9 mouse cellular contexts compared by ENCODE assay signal in the genomic region with DNA sequence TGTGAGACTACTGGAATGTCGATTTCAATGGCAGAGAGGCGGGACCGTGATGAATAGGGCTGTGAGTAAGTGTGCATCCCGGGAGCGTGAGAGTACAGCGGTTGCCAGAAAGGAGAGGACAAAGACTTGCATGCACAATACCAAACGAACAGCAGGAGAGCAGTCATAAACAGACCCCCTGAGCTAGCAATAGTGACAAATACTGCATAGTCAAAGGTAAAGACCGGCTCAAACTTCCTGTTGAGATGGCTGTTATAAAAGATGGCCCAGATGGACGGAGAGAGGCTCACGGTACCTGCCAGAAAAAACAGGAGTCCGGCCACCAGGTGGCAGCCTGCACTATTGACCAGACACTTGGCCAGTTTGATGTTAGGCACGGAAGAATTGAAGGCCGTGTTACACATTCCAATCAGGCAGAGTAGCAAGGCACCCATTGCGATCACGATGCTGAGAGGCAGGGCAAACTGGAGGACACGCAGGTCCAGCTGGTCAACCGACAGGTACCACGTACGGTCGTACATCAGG. TPM values are rescaled to one million over a fixed set of nuclear protein-coding genes. Genes with fewer than 3 reads are reported as not detected.
A peak's percentile ranks its signal among the peaks of the same experiment; 100 is the strongest.
DNase-seq lines count a peak whose midpoint lies in the region; ATAC-seq and TF ChIP-seq lines count a peak whose summit lies in the region.
"Had no signal": no experiment of that assay in that cellular context is flagged by ENCODE, and none has a peak within 500 bp of the region (broad histone marks: within the 10 kb centered on the region; RNA-seq: fewer than 3 reads in every experiment).

No protein-coding gene starts in this region.

- TF ChIP-seq POLR2A in embryonic fibroblast, embryonic 13.5 days (IDR thresholded peaks at IDR 0.05; ENCODE audit: low read depth, low read length), result no peak

- peaks cover 49% of the 10 kb centered on the region for H3K4me1 ChIP-seq in E14TG2a.4 (replicated peaks; ENCODE audit: low read depth, low read length)
- H3K4me1 ChIP-seq in embryonic fibroblast, embryonic 13.5 days (ENCODE audit: control insufficient read depth, insufficient read depth, low read length), result 0 out of 2 replicates have a peak, but pooled peaks cover 2% of the 10 kb centered on the region
- peaks cover 38% of the 10 kb centered on the region for H3K4me1 ChIP-seq in hindbrain, embryonic 10.5 days (replicated peaks)
- H3K4me1 ChIP-seq in lung, embryonic 16.5 days (replicated peaks; ENCODE audit: control insufficient read depth, insufficient read depth, low read length), result no peaks in the 10 kb centered on the region

- WGBS in hindbrain, embryonic 10.5 days, result 33% methylated on average over 20 of the region's 20 CpGs
- 53% methylated on average over 20 of the region's 20 CpGs for WGBS in lung, embryonic 16.5 days

- no peak overlapping the region for H3K9ac ChIP-seq in lung, embryonic 16.5 days (ENCODE audit: low read length)

- peaks cover 54% of the 10 kb centered on the region for H3K36me3 ChIP-seq in E14TG2a.4 (ENCODE audit: insufficient read depth, low read length)
- H3K36me3 ChIP-seq in hindbrain, embryonic 10.5 days, result peaks cover 37% of the 10 kb centered on the region
- peaks cover 2% of the 10 kb centered on the region for H3K36me3 ChIP-seq in lung, embryonic 16.5 days (ENCODE audit: control insufficient read depth, insufficient read depth, low read length)

- ATAC-seq in lung, embryonic 16.5 days (ENCODE audit: low read depth), result peak; percentile 23; the same call in 1 of the 2 replicates

- no peaks in the 10 kb centered on the region for H3K27me3 ChIP-seq in E14TG2a.4 (ENCODE audit: insufficient read depth, low read length)
- no peaks in the 10 kb centered on the region for H3K27me3 ChIP-seq in hindbrain, embryonic 10.5 days (ENCODE audit: insufficient read depth, poor library complexity, severe bottlenecking)
- no peaks in the 10 kb centered on the region for H3K27me3 ChIP-seq in lung, embryonic 16.5 days (ENCODE audit: control insufficient read depth, insufficient read depth, low read depth, low read length)

- H3K4me3 ChIP-seq in E14TG2a.4 (replicated peaks; ENCODE audit: low read length), result peak overlapping the region; percentile 63
- H3K4me3 ChIP-seq in embryonic fibroblast, embryonic 13.5 days (ENCODE audit: insufficient read depth, low read length), result no peak overlapping the region
- peak overlapping the region; percentile 26 for H3K4me3 ChIP-seq in hindbrain, embryonic 10.5 days
- no peak overlapping the region for H3K4me3 ChIP-seq in lung, embryonic 16.5 days (ENCODE audit: low read length)
- H3K4me3 ChIP-seq: myocyte had no signal

- DNase-seq in adrenal gland, postnatal 36 days, result peak; percentile 76 to 78
- peak; percentile 76 for DNase-seq in hindbrain, embryonic 10.5 days (ENCODE audit: low spot score)
- DNase-seq in layer of hippocampus, adult 8-10 months (ENCODE audit: low spot score in 2 of 2), result peak; percentile 43 to 60
- peak; percentile 53 for DNase-seq in ovary, postnatal 36 days (ENCODE audit: low spot score)
- DNase-seq in yolk sac, embryonic 10.5 days (ENCODE audit: low spot score), result peak; percentile 44

- H3K4me2 ChIP-seq in lung, embryonic 16.5 days (ENCODE audit: low read depth, low read length), result no peak overlapping the region

- no peak overlapping the region for H3K27ac ChIP-seq in embryonic fibroblast, embryonic 13.5 days (ENCODE audit: insufficient read depth, low read length)
- H3K27ac ChIP-seq in hindbrain, embryonic 10.5 days, result peak overlapping the region; percentile 70
- H3K27ac ChIP-seq in lung, embryonic 16.5 days (ENCODE audit: low read length), result no peak overlapping the region

- H3K9me3 ChIP-seq in E14TG2a.4 (ENCODE audit: low read length), result no peaks in the 10 kb centered on the region
- no peaks in the 10 kb centered on the region for H3K9me3 ChIP-seq in hindbrain, embryonic 10.5 days
- no peaks in the 10 kb centered on the region for H3K9me3 ChIP-seq in lung, embryonic 16.5 days (ENCODE audit: control insufficient read depth, low read length)

- peak; percentile 58 for TF ChIP-seq CTCF in E14TG2a.4 (conservative IDR thresholded peaks at IDR 0.05; ENCODE audit: low read length)
- 0 out of 2 replicates have a peak, but pooled peaks have one; percentile 30 for TF ChIP-seq CTCF in embryonic fibroblast, embryonic 13.5 days (IDR thresholded peaks at IDR 0.05; ENCODE audit: borderline replicate concordance, insufficient read depth, low read length)

RNA-seq across cellular contexts. Expression of gene Cldn12, which starts 7.0 kb away (rescaled TPM):
- total RNA-seq in adrenal gland, postnatal 36 days (2021), result 10 to 100 TPM; 15.0 to 23.7 TPM
- polyA plus RNA-seq in embryonic fibroblast, embryonic 13.5 days (2011; ENCODE audit: insufficient read length, low read depth, missing spikeins), result 29.4 and 29.7 TPM in 2 replicates
- 27.9 and 36.3 TPM in 2 replicates for polyA plus RNA-seq in hindbrain, embryonic 10.5 days (2016; fragmentation: Nextera tagmentation; extraction: Ambion mirVana)
- total RNA-seq in layer of hippocampus, adult 8-10 months (2022), result 10 to 100 TPM; 25.1 to 33.0 (median 28.2) TPM
- polyA plus RNA-seq in lung, embryonic 16.5 days (2015; fragmentation: Nextera tagmentation; extraction: Ambion mirVana), result 15.3 and 15.7 TPM in 2 replicates

RNA-seq across cellular contexts. Expression of gene 1700015F17Rik, which starts 28.8 kb away (rescaled TPM):
- not detected for total RNA-seq in adrenal gland, postnatal 36 days (2021)
- polyA plus RNA-seq in embryonic fibroblast, embryonic 13.5 days (2011; ENCODE audit: insufficient read length, low read depth, missing spikeins), result not detected in 2 replicates
- polyA plus RNA-seq in hindbrain, embryonic 10.5 days (2016; fragmentation: Nextera tagmentation; extraction: Ambion mirVana), result 0.30 TPM in 1 of 2 replicates, not detected in the other
- under 1 TPM in 1 of 4 experiments, not detected in 3; 0.64 TPM for total RNA-seq in layer of hippocampus, adult 8-10 months (2022)
- polyA plus RNA-seq in lung, embryonic 16.5 days (2015; fragmentation: Nextera tagmentation; extraction: Ambion mirVana), result not detected in 2 replicates
- polyA plus RNA-seq: myocyte had no signal

RNA-seq across cellular contexts. Expression of gene Gtpbp10, which starts 51.6 kb away (rescaled TPM):
- total RNA-seq in adrenal gland, postnatal 36 days (2021), result 10 to 100 TPM; 12.5 to 15.8 TPM
- 32.0 and 33.0 TPM in 2 replicates for polyA plus RNA-seq in embryonic fibroblast, embryonic 13.5 days (2011; ENCODE audit: insufficient read length, low read depth, missing spikeins)
- polyA plus RNA-seq in hindbrain, embryonic 10.5 days (2016; fragmentation: Nextera tagmentation; extraction: Ambion mirVana), result 23.6 and 32.4 TPM in 2 replicates
- total RNA-seq in layer of hippocampus, adult 8-10 months (2022), result 10 to 100 TPM in 3 of 4 experiments, 1 to 10 TPM in 1; 8.1 to 14.7 (median 11.0) TPM
- polyA plus RNA-seq in lung, embryonic 16.5 days (2015; fragmentation: Nextera tagmentation; extraction: Ambion mirVana), result 22.0 and 24.3 TPM in 2 replicates

Comparison
In these comparisons a context has a peak if more than half of its experiments do, and no peak if none do; other contexts are left out.
1. H3K4me3 ChIP-seq: peak in E14TG2a.4 (single experiment) and hindbrain, embryonic 10.5 days (single experiment); none in embryonic fibroblast, embryonic 13.5 days (single experiment) and lung, embryonic 16.5 days (single experiment).
2. Peak in every context shown above with its lines, with median percentiles within 50 percentile points of each other: DNase-seq.